Mouse (Mus musculus) heart, adult 9 months (tissue): ENCODE measurements at regions not wholly inside any gene's neighbourhood (a gene's known extent, or its start where the extent isn't known, plus 50 kb on each side); places are given as distances from the start of the nearest gene placed in this dataset.

Experiments used
- DNase-seq, 2 experiments: peaks; one replicate each; pipeline ENCODE4 v3.0.0; 2022; ENCODE audit warnings: low spot score in 2 of 2

- DNase-seq = peak; percentile 8 to 25
Measured at GRCm38 (mm10) chr2:80717979-80718378, 100.9 kb downstream of the Nup35 start.

- DNase-seq = no peak
Measured at GRCm38 (mm10) chr2:80724085-80724484, 107.0 kb downstream of the Nup35 start.

GRCm38 (mm10) chr2:80731324-80731723 is 114.3 kb downstream of the Nup35 start:
- DNase-seq = no peak

GRCm38 (mm10) chr2:80746737-80747136 is 129.7 kb downstream of the Nup35 start:
- DNase-seq = no peak

GRCm38 (mm10) chr2:80762013-80762612 is 145.1 kb downstream of the Nup35 start:
- no peak for DNase-seq

GRCm38 (mm10) chr2:80771176-80771575 is 154.1 kb downstream of the Nup35 start:
- DNase-seq = peak in 1 of 2 experiments; percentile 4

GRCm38 (mm10) chr2:80772455-80772854 is 155.4 kb downstream of the Nup35 start:
- DNase-seq = no peak

GRCm38 (mm10) chr2:80786370-80786769 is 169.3 kb downstream of the Nup35 start:
- DNase-seq = no peak

- DNase-seq = no peak
Measured at GRCm38 (mm10) chr2:80793345-80794147, 176.5 kb downstream of the Nup35 start.

GRCm38 (mm10) chr2:80794148-80794507 is 177.1 kb downstream of the Nup35 start:
- DNase-seq = no peak

GRCm38 (mm10) chr2:80819268-80819667 is 202.2 kb downstream of the Nup35 start:
- no peak for DNase-seq

- no peak for DNase-seq
Measured at GRCm38 (mm10) chr2:80851056-80851455, 234.0 kb downstream of the Nup35 start.

- DNase-seq = no peak
Measured at GRCm38 (mm10) chr2:80855214-80855613, 238.2 kb downstream of the Nup35 start.

GRCm38 (mm10) chr2:80870046-80870445 is 253.0 kb downstream of the Nup35 start:
- no peak for DNase-seq

- no peak for DNase-seq
Measured at GRCm38 (mm10) chr2:80870458-80870857, 253.4 kb downstream of the Nup35 start.

GRCm38 (mm10) chr2:80871356-80871755 is 254.3 kb downstream of the Nup35 start:
- DNase-seq = no peak

- DNase-seq = no peak
Measured at GRCm38 (mm10) chr2:80878437-80878836, 261.4 kb downstream of the Nup35 start.

GRCm38 (mm10) chr2:80884231-80884630 is 267.2 kb downstream of the Nup35 start:
- DNase-seq = no peak

GRCm38 (mm10) chr2:80902050-80902449 is 285.0 kb downstream of the Nup35 start:
- DNase-seq = no peak

- DNase-seq = no peak
Measured at GRCm38 (mm10) chr2:80913478-80913877, 296.4 kb downstream of the Nup35 start.

- DNase-seq = no peak
Measured at GRCm38 (mm10) chr2:80945521-80945920, 328.5 kb downstream of the Nup35 start.

GRCm38 (mm10) chr2:80966766-80967165 is 349.7 kb downstream of the Nup35 start:
- DNase-seq = no peak

GRCm38 (mm10) chr2:80967260-80967659 is 350.2 kb downstream of the Nup35 start:
- no peak for DNase-seq
